Mouse (Mus musculus): ENCODE results near the gene Ascl5. TPM values are rescaled to one million over a fixed set of nuclear protein-coding genes. Genes with fewer than 3 reads are reported as not detected.
A peak's percentile ranks its signal among the peaks of the same experiment; 100 is the strongest.

Ascl5 gene
- total RNA-seq, 2 experiments from 2014 or later, result not detected

DNA sequence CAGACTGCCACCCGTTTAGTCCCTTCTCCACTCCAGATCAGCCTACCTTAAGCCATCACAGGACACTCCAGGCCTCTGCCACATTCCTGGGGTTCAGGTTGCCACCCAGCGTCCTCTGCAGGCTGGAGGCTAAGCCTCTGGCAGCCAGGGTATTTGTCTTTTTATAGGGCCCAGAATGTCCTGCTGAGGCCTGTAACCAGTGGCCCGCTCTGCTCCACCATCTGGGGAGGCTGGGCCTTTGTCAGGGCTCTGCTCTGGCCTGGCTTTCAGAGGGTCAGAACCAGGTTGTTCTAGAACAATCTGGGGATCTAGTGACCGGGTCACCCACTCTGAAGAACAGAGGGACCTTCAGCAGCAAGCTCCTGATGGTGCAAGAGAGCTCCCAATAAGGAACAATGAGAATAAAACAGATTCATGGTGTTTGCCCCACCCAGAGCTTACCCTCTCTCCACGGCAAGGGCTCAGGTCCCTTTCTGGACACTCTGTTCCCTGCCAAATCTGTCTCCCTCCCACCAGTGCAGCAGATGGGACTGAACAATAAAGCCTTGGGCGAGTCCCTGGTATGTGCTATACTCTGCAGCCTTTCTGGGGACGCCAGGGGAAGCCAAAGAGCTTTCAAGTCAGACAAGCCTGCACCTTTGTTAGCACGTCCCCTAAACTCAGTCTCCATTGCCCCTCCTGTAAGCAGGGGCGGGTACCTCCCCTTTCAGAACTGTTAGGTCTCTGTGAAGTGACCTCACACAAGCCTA, 10.6 kb downstream of the Ascl5 start:
- Histone ChIP-seq H3K27ac (0 out of 2 replicates have a peak overlapping the region, but pooled peaks have one; percentile 6), H3K4me3 (no peak overlapping the region)
- peak; percentile 78 to 85 for DNase-seq (ENCODE audit: low spot score in 2 of 2)
- peak; percentile 82 for TF ChIP-seq CTCF (conservative IDR thresholded peaks at IDR 0.05)

DNA sequence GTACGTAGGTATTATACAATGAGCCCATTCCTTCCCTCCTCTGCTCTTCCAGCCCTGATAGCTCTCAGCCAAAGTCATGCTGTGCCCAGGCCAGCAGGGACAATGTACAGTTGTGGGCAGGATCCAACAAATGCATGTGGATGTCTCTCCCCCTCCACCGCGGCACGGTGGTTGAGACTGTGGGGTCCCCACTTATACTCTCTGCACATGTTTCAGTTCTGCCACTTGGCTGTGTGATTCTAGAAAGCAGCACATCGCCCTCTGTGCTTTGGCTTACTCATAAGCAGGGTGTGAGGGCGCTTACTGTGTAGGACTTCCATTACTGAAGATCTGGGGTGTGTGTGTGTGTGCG, 11.2 kb downstream of the Ascl5 start:
- no peak for TF ChIP-seq CTCF (conservative IDR thresholded peaks at IDR 0.05)
- no peak overlapping the region for H3K27ac ChIP-seq
- no peak for DNase-seq (ENCODE audit: low spot score in 2 of 2)
- no peak overlapping the region for H3K4me3 ChIP-seq

DNA sequence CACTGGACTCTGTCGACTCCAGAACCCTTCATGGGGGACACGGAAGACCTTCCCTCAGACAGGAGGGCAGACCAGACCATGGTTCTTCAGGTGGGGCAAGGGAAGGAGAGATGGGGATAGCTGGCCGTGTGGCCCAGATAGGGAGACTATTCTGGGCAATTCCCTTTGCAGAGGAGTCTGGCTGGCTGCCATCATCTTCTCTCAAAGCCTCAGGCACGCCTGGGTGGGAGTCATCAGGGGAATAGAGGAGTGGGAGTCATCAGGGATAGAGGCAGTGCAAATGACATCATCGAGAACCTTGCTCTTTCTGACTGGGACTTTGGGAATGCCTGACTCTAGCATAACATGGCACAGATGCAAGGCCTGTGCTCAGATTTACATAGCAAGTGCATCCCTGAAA, 13.4 kb downstream of the Ascl5 start:
- no peak for DNase-seq (ENCODE audit: low spot score in 2 of 2)
- no peak for TF ChIP-seq CTCF (conservative IDR thresholded peaks at IDR 0.05)
- H3K27ac ChIP-seq, result no peak overlapping the region
- no peak overlapping the region for H3K4me3 ChIP-seq

DNA sequence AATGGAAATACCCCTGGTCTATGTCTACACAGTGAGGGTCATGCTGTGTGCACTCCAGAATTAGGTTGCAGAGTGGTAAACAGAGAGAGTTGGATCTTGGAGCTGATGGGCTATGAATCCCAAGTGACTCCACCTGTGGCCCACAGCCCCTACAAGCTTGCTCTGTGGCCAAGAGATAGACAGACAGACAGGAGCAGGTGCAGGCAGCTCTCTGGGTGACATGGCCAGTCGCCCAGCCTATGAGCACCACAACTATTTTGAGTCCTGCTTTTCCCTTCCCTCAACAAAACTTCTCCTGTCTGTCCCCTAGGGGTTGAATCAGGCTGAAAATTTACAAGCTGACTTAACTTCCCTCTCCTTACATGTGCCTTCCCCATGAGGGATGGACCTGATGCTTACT, 16.0 kb downstream of the Ascl5 start:
- Histone ChIP-seq H3K4me3 (no peak overlapping the region), H3K27ac (no peak overlapping the region)
- no peak for TF ChIP-seq CTCF (conservative IDR thresholded peaks at IDR 0.05)
- no peak for DNase-seq (ENCODE audit: low spot score in 2 of 2)

DNA sequence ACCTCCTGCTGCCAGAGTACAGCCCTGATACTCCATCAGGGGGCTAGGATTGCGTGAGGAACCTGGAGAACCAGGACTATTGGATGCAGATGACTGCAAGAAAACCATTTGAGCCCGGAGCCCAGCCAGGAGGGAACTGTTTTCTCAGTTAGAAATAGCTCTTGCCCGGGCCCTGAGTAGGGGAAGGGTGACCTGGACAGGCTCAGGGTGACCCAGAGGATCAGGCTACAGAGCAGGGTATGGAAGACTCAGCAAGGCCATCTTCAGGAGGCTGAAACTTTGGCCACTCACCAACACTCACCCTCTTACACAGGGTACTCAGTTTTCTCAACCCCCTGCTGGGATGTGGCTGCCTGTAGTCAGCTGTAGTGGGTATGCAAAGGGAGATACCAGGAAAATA, 17.0 kb downstream of the Ascl5 start:
- TF ChIP-seq CTCF (conservative IDR thresholded peaks at IDR 0.05), result no peak

DNA sequence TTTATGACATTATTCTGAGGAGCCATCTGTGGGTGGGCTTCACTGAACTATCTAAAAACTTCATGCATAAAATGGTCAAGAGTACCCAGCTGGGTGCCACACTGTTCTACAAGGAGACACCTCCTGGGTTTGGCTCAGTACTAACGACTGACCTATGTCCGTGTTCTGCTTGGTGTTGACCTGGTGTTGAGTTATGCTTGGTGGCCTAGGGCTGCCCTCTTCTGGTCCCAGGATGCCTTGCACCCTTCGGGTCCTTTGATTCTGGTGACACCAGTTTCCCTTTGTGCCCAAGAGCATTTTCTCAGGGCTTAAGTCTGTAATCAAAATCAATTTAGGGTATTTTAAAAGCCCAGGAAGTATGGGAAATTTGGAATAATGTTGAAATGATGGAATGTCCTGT, 25.5 kb downstream of the Ascl5 start:
- DNase-seq (ENCODE audit: low spot score in 2 of 2), result peak in 1 of 2 experiments; percentile 47

More for the DNA sequence above, 17.0 kb downstream of the Ascl5 start:
- H3K27ac ChIP-seq, result no peak overlapping the region
- no peak for DNase-seq (ENCODE audit: low spot score in 2 of 2)
- H3K4me3 ChIP-seq, result no peak overlapping the region

DNA sequence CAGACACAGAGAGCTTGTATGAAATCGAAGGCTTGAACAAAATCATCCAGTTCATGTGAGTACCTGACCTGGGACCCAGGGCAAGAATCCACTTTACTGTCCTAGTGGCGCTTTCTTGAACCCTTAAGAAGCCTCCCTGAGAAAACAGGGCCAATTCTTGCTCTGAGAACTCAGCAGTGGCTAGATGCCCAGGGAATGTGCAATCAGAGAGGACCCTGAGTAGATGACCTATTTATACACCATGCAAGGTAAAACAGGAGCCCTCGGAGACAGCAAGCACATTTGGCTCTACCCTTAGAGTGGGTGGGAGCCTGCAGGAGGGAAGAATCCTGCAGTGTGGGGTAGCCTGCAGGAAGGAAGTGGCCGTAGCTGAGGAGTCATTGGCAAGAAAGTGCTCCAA, 27.1 kb downstream of the Ascl5 start:
- Histone ChIP-seq H3K4me3 (no peak overlapping the region), H3K27ac (no peak overlapping the region)
- DNase-seq (ENCODE audit: low spot score in 2 of 2), result no peak
- TF ChIP-seq CTCF (conservative IDR thresholded peaks at IDR 0.05), result no peak

More for the DNA sequence above, 25.5 kb downstream of the Ascl5 start:
- H3K4me3 ChIP-seq, result no peak overlapping the region
- no peak overlapping the region for H3K27ac ChIP-seq
- peak; percentile 87 for TF ChIP-seq CTCF (conservative IDR thresholded peaks at IDR 0.05)

DNA sequence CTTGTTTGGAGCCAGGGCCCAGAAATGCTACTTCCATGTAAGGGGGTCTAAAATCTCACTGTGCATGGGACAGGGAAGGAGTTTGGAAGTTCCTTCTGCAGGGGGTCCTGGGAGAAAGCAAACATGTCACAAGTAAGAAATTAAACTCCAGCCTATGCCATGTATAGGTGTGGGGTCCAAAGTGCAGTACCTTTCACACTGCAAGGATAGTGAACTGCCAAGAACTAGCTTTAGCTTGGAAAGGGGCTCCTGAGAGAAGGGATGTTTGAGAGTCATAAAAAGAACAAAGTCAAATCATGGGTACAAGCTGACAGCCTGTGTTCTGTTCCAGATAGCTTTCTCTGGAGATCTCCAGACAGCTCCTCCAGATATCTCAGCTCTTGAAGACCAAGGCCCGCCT, 30.6 kb downstream of the Ascl5 start:
- no peak for DNase-seq (ENCODE audit: low spot score in 2 of 2)
- no peak overlapping the region for H3K4me3 ChIP-seq
- H3K27ac ChIP-seq, result no peak overlapping the region
- no peak for TF ChIP-seq CTCF (conservative IDR thresholded peaks at IDR 0.05)

DNA sequence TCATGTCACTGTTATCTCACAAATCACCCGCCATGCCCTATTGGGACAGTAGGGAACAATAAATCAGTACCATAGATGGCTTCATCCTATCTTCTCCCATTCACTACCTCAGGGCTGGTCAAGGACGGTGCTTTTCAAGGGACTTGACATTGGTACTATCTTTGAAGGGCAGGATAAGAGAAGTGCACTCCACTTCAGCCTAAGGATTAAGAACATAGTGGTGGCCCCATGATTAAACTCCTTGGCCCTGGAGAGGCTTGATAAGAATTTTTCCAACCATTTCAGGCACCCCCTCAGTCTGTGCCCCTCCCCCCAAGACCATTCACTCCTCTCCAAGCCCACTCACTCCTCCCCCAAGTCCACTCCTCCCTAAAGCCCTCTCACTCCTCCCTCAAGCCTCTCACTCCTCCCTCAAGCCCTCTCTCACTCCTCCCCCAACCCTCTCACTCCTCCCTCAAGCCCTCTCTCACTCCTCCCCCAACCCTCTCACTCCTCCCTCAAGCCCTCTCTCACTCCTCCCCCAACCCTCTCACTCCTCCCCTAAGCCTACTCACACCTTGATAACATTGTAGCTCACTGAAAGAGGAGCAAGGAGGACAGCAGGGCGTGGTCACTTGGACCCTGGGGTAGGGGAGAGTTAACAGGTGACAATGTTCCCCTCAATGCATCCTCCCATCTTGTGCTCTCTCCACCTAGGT, 35.5 kb downstream of the Ascl5 start:
- TF ChIP-seq CTCF (conservative IDR thresholded peaks at IDR 0.05), result no peak
- H3K27ac ChIP-seq, result no peak overlapping the region
- no peak for DNase-seq (ENCODE audit: low spot score in 2 of 2)
- no peak overlapping the region for H3K4me3 ChIP-seq

DNA sequence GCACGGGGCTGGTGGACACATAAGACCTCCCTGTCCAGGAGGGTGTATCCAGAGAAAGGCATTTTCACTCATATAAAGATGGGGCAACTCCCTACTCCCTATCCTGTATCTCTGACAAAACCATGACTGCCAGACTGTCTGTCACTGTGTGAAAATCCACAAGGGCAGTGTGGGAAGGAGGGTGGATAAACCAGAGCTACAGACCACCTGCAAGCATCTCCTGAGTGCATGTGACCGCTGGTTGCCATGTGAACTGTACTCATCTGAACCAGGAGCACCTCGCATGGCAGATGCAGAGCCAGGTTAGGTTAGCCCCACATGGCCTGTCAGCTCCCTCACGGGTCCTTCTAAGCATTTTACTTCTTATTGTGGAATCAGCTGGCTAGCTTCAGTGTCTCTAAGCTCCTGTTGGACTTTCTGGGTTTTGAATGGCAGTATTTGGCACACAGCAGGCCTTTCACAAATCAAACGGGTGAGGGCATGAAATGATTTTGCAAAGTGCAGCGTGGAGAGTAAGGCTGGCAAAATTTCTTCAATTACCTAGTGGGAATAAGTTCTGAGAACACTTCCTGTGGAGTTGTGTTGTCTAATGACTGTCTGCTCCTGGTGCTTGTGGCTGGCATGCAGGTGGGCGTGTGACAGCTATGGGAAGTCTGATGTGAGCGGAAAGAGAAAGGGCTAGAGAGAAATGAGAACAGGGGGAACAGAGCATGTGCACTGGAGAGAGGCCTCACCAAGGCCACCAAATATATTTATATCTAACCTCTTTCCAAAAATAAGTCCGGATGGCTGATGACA, 39.0 kb downstream of the Ascl5 start:
- DNase-seq (ENCODE audit: low spot score in 2 of 2), result peak in 1 of 2 experiments; percentile 17
- TF ChIP-seq CTCF (conservative IDR thresholded peaks at IDR 0.05), result no peak
- no peak overlapping the region for H3K27ac ChIP-seq
- H3K4me3 ChIP-seq, result no peak overlapping the region

DNA sequence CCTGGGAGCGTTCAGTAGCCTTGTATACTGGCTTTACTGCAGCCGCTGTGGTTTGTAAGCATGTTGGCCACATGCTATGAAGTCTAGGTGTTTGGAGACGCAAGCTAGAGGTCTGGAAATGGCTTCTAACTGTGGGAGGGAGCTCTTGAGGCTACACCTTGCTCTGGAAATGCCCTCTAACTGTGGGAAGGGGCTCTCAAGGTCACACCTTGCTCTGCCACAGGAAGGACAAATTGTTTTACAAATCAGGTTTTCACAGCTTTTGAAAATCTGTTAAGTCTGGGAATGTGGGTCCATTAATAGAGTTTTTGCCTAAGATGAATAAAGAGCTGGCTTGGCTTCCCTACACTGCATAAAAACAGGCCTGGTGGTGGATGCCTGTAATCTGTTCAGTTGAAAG, 43.1 kb downstream of the Ascl5 start:
- Histone ChIP-seq H3K4me3 (no peak overlapping the region), H3K27ac (no peak overlapping the region)
- no peak for DNase-seq (ENCODE audit: low spot score in 2 of 2)
- TF ChIP-seq CTCF (conservative IDR thresholded peaks at IDR 0.05), result no peak

DNA sequence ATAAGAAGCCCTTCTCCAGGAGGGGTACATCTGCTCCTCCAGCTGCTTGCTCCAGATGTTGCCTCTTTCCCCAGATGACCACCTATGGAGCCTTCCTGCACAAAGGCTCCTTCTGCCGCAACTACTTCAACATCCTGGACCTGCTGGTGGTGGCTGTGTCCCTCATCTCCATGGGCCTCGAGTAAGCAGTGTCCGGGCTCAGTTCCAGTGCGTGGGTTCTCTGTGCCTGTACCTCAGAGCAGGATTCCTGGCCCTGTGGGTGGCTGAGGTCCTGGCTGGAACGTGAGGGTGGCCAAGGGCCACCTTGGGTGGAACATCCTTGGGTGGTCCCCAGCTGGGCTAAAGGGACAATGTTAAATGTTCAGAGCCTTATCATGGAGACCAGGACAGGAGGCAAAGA, 44.2 kb downstream of the Ascl5 start:
- DNase-seq (ENCODE audit: low spot score in 2 of 2), result no peak
- H3K27ac ChIP-seq, result no peak overlapping the region
- no peak for TF ChIP-seq CTCF (conservative IDR thresholded peaks at IDR 0.05)
- H3K4me3 ChIP-seq, result no peak overlapping the region

Other genes with a start within 250 kb of the Ascl5 start
- 1 to 10 TPM in 1 of 2 experiments, under 1 TPM in 1; 0.97 to 1.3 TPM for gene Lad1, start 232.2 kb upstream of the Ascl5 start, total RNA-seq (2021)
- gene Tnnt2, start 214.4 kb upstream of the Ascl5 start, total RNA-seq (2021), result 1 to 10 TPM; 1.4 to 1.6 TPM
- not detected for gene Pkp1, start 131.6 kb upstream of the Ascl5 start, total RNA-seq (2021)
- under 1 TPM; 0.15 to 0.36 TPM for gene Igfn1, start 44.5 kb upstream of the Ascl5 start, total RNA-seq (2021)
- 10 to 100 TPM; 69.5 to 85.7 TPM for gene Tmem9, start 42.7 kb upstream of the Ascl5 start, total RNA-seq (2021)
- under 1 TPM; 0.49 to 0.77 TPM for gene Cacna1s, start 1.9 kb downstream of the Ascl5 start, total RNA-seq (2021)
- gene Kif21b, start 80.6 kb downstream of the Ascl5 start, total RNA-seq (2021), result 10 to 100 TPM; 33.9 to 36.5 TPM
- 1 to 10 TPM; 1.3 to 1.5 TPM for gene Mroh3, start 162.0 kb downstream of the Ascl5 start, total RNA-seq (2021)
- 1 to 10 TPM; 3.0 to 3.2 TPM for gene Inava, start 183.5 kb downstream of the Ascl5 start, total RNA-seq (2021)
- gene Gpr25, start 210.1 kb downstream of the Ascl5 start, total RNA-seq (2021), result 1 to 10 TPM; 5.0 to 5.5 TPM

All from layer of hippocampus, adult 2 months (tissue).